Mouse (Mus musculus): ENCODE results near the gene Ccdc88b. TPM values are rescaled to one million over a fixed set of nuclear protein-coding genes. Genes with fewer than 3 reads are reported as not detected.

Gene Ccdc88b
- polyA plus RNA-seq, 1 experiment, result 1.7 TPM

DNA sequence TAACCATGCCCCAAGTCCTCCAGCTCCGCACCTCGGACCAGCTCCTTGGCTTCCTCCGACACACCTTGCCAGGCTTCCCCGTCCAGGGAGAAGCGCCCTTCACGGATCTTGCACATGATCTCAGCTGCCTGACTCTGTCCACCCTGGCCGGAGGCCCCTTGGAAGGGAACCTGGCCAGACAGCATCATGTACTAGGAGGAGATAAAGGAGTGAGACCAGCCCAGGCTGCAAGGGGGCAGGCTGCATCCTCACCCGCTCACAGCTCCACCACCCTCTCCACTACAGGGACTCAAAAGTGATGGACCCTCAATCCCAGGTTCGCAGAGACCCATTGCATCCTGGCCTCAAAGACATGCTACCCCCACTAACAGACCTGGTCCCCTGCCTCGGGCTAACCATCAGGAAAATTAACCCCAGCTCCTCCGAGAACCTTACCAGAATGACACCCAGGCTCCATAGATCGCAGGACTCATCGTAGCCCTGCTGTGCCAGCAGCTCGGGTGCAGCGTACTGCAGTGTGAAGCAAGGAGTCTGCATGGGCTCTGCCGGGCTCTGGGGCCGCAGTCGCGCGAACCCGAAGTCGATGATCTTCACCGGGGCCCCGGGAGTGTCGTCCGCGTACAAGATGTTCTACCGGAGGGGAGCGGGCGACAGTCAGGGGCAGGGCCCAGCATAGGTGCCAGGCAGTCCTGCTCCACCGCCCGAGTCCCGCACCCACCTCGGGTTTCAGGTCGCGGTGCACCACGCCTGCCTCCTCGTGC lies 27.3 kb downstream of the Ccdc88b start:
- Histone ChIP-seq H3K4me3 (replicated peaks; ENCODE audit: insufficient read depth, low read depth, low read length) (no peak overlapping the region), H3K27me3 (ENCODE audit: control insufficient read depth, insufficient read depth, low read length) (no peaks in the 10 kb centered on the region), H3K27ac (ENCODE audit: insufficient read depth, low read length) (no peak overlapping the region), H3K4me1 (ENCODE audit: control insufficient read depth, insufficient read depth, low read length) (no peaks in the 10 kb centered on the region)
- 53% methylated on average over 38 of the region's 38 CpGs for WGBS
- no peak for TF ChIP-seq CTCF (IDR thresholded peaks at IDR 0.05; ENCODE audit: borderline replicate concordance, insufficient read depth, low read depth, low read length)
- TF ChIP-seq POLR2A (IDR thresholded peaks at IDR 0.05; ENCODE audit: borderline replicate concordance, insufficient read depth, low read length), result no peak
- no peak for DNase-seq

- Histone ChIP-seq H3K4me1 (ENCODE audit: control insufficient read depth, insufficient read depth, low read length) (no peaks in the 10 kb centered on the region), H3K27me3 (ENCODE audit: control insufficient read depth, insufficient read depth, low read length) (no peaks in the 10 kb centered on the region), H3K27ac (ENCODE audit: insufficient read depth, low read length) (no peak overlapping the region), H3K4me3 (replicated peaks; ENCODE audit: insufficient read depth, low read depth, low read length) (no peak overlapping the region)
- no peak for DNase-seq
- TF ChIP-seq CTCF (IDR thresholded peaks at IDR 0.05; ENCODE audit: borderline replicate concordance, insufficient read depth, low read depth, low read length), result no peak
- no peak for TF ChIP-seq POLR2A (IDR thresholded peaks at IDR 0.05; ENCODE audit: borderline replicate concordance, insufficient read depth, low read length)
- 58% methylated on average over 48 of the region's 48 CpGs for WGBS
Observed at GRCm38 (mm10) chr19:6829870-6830555, 28.0 kb downstream of the Ccdc88b start.

GRCm38 (mm10) chr19:6829069-6829468 lies 28.9 kb downstream of the Ccdc88b start:
- H3K27ac ChIP-seq (ENCODE audit: insufficient read depth, low read length), result no peak overlapping the region
- WGBS, result 59% methylated on average over 3 of the region's 3 CpGs
- no peak for DNase-seq
- TF ChIP-seq POLR2A (IDR thresholded peaks at IDR 0.05; ENCODE audit: borderline replicate concordance, insufficient read depth, low read length), result no peak
- no peak for TF ChIP-seq CTCF (IDR thresholded peaks at IDR 0.05; ENCODE audit: borderline replicate concordance, insufficient read depth, low read depth, low read length)
- no peak overlapping the region for H3K4me3 ChIP-seq (replicated peaks; ENCODE audit: insufficient read depth, low read depth, low read length)
- H3K4me1 ChIP-seq (ENCODE audit: control insufficient read depth, insufficient read depth, low read length), result no peaks in the 10 kb centered on the region
- no peaks in the 10 kb centered on the region for H3K27me3 ChIP-seq (ENCODE audit: control insufficient read depth, insufficient read depth, low read length)

DNA sequence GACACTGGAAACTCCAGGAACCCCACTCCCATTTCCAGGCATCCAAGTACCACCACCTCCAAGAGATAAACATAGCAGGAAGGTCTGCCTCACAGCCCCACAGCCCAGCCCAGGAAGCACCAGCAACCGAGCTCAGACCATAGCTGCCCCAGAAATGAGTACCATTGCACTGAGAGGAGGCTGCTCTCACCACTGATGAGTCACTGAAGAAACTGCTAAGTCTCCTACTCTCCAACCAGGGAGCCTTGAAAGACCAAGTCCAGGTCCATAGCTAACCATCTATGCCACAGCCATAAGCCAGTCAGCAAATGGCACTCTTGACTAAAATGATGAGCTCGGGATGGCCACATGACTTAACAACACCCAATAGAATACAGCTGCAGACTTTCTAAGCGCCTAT lies 31.4 kb downstream of the Ccdc88b start:
- WGBS, result 85% methylated on average over 3 of the region's 3 CpGs
- Histone ChIP-seq H3K27me3 (ENCODE audit: control insufficient read depth, insufficient read depth, low read length) (no peaks in the 10 kb centered on the region), H3K4me1 (ENCODE audit: control insufficient read depth, insufficient read depth, low read length) (no peaks in the 10 kb centered on the region), H3K4me3 (replicated peaks; ENCODE audit: insufficient read depth, low read depth, low read length) (no peak overlapping the region), H3K27ac (ENCODE audit: insufficient read depth, low read length) (no peak overlapping the region)
- DNase-seq, result no peak
- no peak for TF ChIP-seq POLR2A (IDR thresholded peaks at IDR 0.05; ENCODE audit: borderline replicate concordance, insufficient read depth, low read length)
- no peak for TF ChIP-seq CTCF (IDR thresholded peaks at IDR 0.05; ENCODE audit: borderline replicate concordance, insufficient read depth, low read depth, low read length)

GRCm38 (mm10) chr19:6825384-6825783 lies 32.6 kb downstream of the Ccdc88b start:
- H3K27ac ChIP-seq (ENCODE audit: insufficient read depth, low read length), result no peak overlapping the region
- 84% methylated on average over 6 of the region's 6 CpGs for WGBS
- DNase-seq, result no peak
- TF ChIP-seq CTCF (IDR thresholded peaks at IDR 0.05; ENCODE audit: borderline replicate concordance, insufficient read depth, low read depth, low read length), result no peak
- no peak for TF ChIP-seq POLR2A (IDR thresholded peaks at IDR 0.05; ENCODE audit: borderline replicate concordance, insufficient read depth, low read length)
- no peaks in the 10 kb centered on the region for H3K27me3 ChIP-seq (ENCODE audit: control insufficient read depth, insufficient read depth, low read length)
- no peak overlapping the region for H3K4me3 ChIP-seq (replicated peaks; ENCODE audit: insufficient read depth, low read depth, low read length)
- H3K4me1 ChIP-seq (ENCODE audit: control insufficient read depth, insufficient read depth, low read length), result no peaks in the 10 kb centered on the region

DNA sequence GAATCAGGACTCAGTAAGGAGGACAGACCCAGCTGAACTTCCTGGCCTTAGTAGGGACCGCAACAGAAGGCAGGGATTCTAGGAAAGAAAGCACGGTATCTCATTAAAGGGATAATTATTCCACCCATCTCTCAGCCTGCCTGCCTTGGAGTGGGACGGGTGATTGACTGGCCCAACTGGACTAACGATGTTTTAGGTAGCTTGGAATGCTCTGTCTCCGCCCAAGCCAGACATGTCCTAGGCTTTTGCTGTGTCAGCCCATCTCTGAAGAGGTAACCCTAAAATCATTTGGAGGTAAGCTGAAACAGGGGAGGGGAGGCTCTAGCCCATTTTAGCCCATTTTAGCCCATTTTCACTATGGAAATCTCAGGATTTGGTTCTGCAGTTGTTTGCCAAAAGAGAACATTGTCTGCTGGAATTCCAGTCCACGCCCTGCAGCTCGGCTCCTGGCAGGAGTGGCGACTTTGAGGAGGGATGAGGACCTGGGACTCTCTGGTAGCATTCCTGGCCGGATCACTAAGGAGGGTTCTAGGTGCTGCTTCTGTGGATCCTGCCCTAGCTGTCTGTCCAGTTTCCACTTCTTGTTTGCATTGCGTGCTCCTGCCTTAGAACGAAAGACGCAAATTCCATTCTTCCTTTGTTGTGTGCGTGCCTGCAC lies 37.3 kb downstream of the Ccdc88b start:
- no peak overlapping the region for H3K4me3 ChIP-seq (replicated peaks; ENCODE audit: insufficient read depth, low read depth, low read length)
- no peak overlapping the region for H3K27ac ChIP-seq (ENCODE audit: insufficient read depth, low read length)
- no peak for DNase-seq
- H3K27me3 ChIP-seq (ENCODE audit: control insufficient read depth, insufficient read depth, low read length), result no peaks in the 10 kb centered on the region
- 84% methylated on average over 13 of the region's 13 CpGs for WGBS
- TF ChIP-seq POLR2A (IDR thresholded peaks at IDR 0.05; ENCODE audit: borderline replicate concordance, insufficient read depth, low read length) (no peak), CTCF (IDR thresholded peaks at IDR 0.05; ENCODE audit: borderline replicate concordance, insufficient read depth, low read depth, low read length) (no peak)
- no peaks in the 10 kb centered on the region for H3K4me1 ChIP-seq (ENCODE audit: control insufficient read depth, insufficient read depth, low read length)

- 32% methylated on average over 10 of the region's 10 CpGs for WGBS
Observed at GRCm38 (mm10) chr19:6819143-6819827, 38.7 kb downstream of the Ccdc88b start.

More at GRCm38 (mm10) chr19:6819143-6819827, 38.7 kb downstream of the Ccdc88b start:
- H3K4me1 ChIP-seq (ENCODE audit: control insufficient read depth, insufficient read depth, low read length), result no peaks in the 10 kb centered on the region
- no peak overlapping the region for H3K27ac ChIP-seq (ENCODE audit: insufficient read depth, low read length)
- no peak for DNase-seq
- no peaks in the 10 kb centered on the region for H3K27me3 ChIP-seq (ENCODE audit: control insufficient read depth, insufficient read depth, low read length)
- H3K4me3 ChIP-seq (replicated peaks; ENCODE audit: insufficient read depth, low read depth, low read length), result no peak overlapping the region
- TF ChIP-seq POLR2A (IDR thresholded peaks at IDR 0.05; ENCODE audit: borderline replicate concordance, insufficient read depth, low read length) (no peak), CTCF (IDR thresholded peaks at IDR 0.05; ENCODE audit: borderline replicate concordance, insufficient read depth, low read depth, low read length) (no peak)
